Mouse (Mus musculus): ENCODE data around the gene Hs1bp3.

Gene Hs1bp3

GRCm38 (mm10) chr12:8301841-8302431 is 11.3 kb upstream of the Hs1bp3 start, which contains the start of gene Gdf7:
Gdf7 (minus strand) TSS chr12:8301954.
- DNase-seq (ENCODE audit: low spot score in 2 of 2), result no peak

GRCm38 (mm10) chr12:8305258-8305657 is 8.0 kb upstream of the Hs1bp3 start:
- DNase-seq (ENCODE audit: low spot score in 2 of 2), result no peak

- peak in 1 of 2 experiments; percentile 40 for DNase-seq (ENCODE audit: low spot score in 2 of 2)
Measured at GRCm38 (mm10) chr12:8306432-8306831, 6.8 kb upstream of the Hs1bp3 start.

GRCm38 (mm10) chr12:8306910-8307309 is 6.3 kb upstream of the Hs1bp3 start:
- no peak for DNase-seq (ENCODE audit: low spot score in 2 of 2)

- DNase-seq (ENCODE audit: low spot score in 2 of 2), result no peak
Measured at GRCm38 (mm10) chr12:8310992-8311391, 2.2 kb upstream of the Hs1bp3 start.

- DNase-seq (ENCODE audit: low spot score in 2 of 2), result no peak
Measured at GRCm38 (mm10) chr12:8312266-8312665, 966 bp upstream of the Hs1bp3 start.

- DNase-seq (ENCODE audit: low spot score in 2 of 2), result no peak
Measured at GRCm38 (mm10) chr12:8313773-8314172, 541 bp downstream of the Hs1bp3 start.

- no peak for DNase-seq (ENCODE audit: low spot score in 2 of 2)
Measured at GRCm38 (mm10) chr12:8316541-8316940, 3.3 kb downstream of the Hs1bp3 start.

GRCm38 (mm10) chr12:8320084-8320713 is 7.0 kb downstream of the Hs1bp3 start:
- DNase-seq (ENCODE audit: low spot score in 2 of 2), result peak; percentile 26 to 60

GRCm38 (mm10) chr12:8321506-8321905 is 8.3 kb downstream of the Hs1bp3 start:
- DNase-seq (ENCODE audit: low spot score in 2 of 2), result no peak

- DNase-seq (ENCODE audit: low spot score in 2 of 2), result no peak
Measured at GRCm38 (mm10) chr12:8324086-8324485, 10.9 kb downstream of the Hs1bp3 start.

- DNase-seq (ENCODE audit: low spot score in 2 of 2), result no peak
Measured at GRCm38 (mm10) chr12:8325245-8325942, 12.2 kb downstream of the Hs1bp3 start.

- DNase-seq (ENCODE audit: low spot score in 2 of 2), result no peak
Measured at GRCm38 (mm10) chr12:8325943-8326522, 12.8 kb downstream of the Hs1bp3 start.

- DNase-seq (ENCODE audit: low spot score in 2 of 2), result peak; percentile 73 to 83
Measured at GRCm38 (mm10) chr12:8326825-8327674, 13.8 kb downstream of the Hs1bp3 start.

GRCm38 (mm10) chr12:8327675-8328053 is 14.4 kb downstream of the Hs1bp3 start:
- DNase-seq (ENCODE audit: low spot score in 2 of 2), result no peak

- no peak for DNase-seq (ENCODE audit: low spot score in 2 of 2)
Measured at GRCm38 (mm10) chr12:8329236-8329635, 16.0 kb downstream of the Hs1bp3 start.

GRCm38 (mm10) chr12:8331489-8332173 is 18.4 kb downstream of the Hs1bp3 start:
- DNase-seq (ENCODE audit: low spot score in 2 of 2), result no peak

GRCm38 (mm10) chr12:8332174-8332542 is 18.9 kb downstream of the Hs1bp3 start:
- DNase-seq (ENCODE audit: low spot score in 2 of 2), result no peak

GRCm38 (mm10) chr12:8333617-8334016 is 20.4 kb downstream of the Hs1bp3 start:
- no peak for DNase-seq (ENCODE audit: low spot score in 2 of 2)

GRCm38 (mm10) chr12:8334261-8334660 is 21.0 kb downstream of the Hs1bp3 start:
- DNase-seq (ENCODE audit: low spot score in 2 of 2), result no peak

- DNase-seq (ENCODE audit: low spot score in 2 of 2), result no peak
Measured at GRCm38 (mm10) chr12:8335503-8335902, 22.3 kb downstream of the Hs1bp3 start.
